Mouse (Mus musculus) embryonic facial prominence, embryonic 11.5 days (tissue): ENCODE results near the gene Cers3. TPM values are rescaled to one million over a fixed set of nuclear protein-coding genes. Genes with fewer than 3 reads are reported as not detected.

Source experiments
- ATAC-seq: fragments of 200-750 bp; cut with Nextera tagmentation; replicated peaks from 2 replicates; pipeline ENCODE4 v1.8.0; 2017; ENCODE audit warnings: low read depth; ENCODE audit not compliant: insufficient number of reproducible peaks, low FRiP score, low TSS enrichment
- DNase-seq: peaks from one replicate; pipeline ENCODE4 v3.0.0-alpha.2; 2015; ENCODE audit warnings: low spot score
- H3K27ac ChIP-seq: fragments of 300-500 bp; sonication (generic); replicated peaks from 2 replicates; pipeline ENCODE4 v1.5.1; 2014; ENCODE audit warnings: mild to moderate bottlenecking, low read depth, low read length, control low read depth
- H3K27me3 ChIP-seq: fragments of 300-500 bp; sonication (generic); 2 replicates; pipeline ENCODE4 v1.6.1; 2014; ENCODE audit warnings: mild to moderate bottlenecking, low read length, moderate library complexity, mixed read lengths; ENCODE audit not compliant: control insufficient read depth, insufficient read depth
- H3K36me3 ChIP-seq: fragments of 300-500 bp; sonication (generic); replicated peaks from 2 replicates; pipeline ENCODE4 v1.6.1; 2014; ENCODE audit warnings: low read depth, mild to moderate bottlenecking, low read length, moderate library complexity, mixed read lengths; ENCODE audit not compliant: control insufficient read depth, insufficient read depth
- H3K4me1 ChIP-seq: fragments of 300-500 bp; sonication (generic); 2 replicates; pipeline ENCODE4 v1.6.1; 2014; ENCODE audit warnings: low read length, mixed read lengths; ENCODE audit not compliant: control insufficient read depth, insufficient read depth
- H3K4me2 ChIP-seq: fragments of 300-500 bp; sonication (generic); 2 replicates; pipeline ENCODE4 v1.6.1; 2014; ENCODE audit warnings: low read depth, mild to moderate bottlenecking, control low read depth, low read length, moderate library complexity
- H3K4me3 ChIP-seq: fragments of 300-500 bp; sonication (generic); 2 replicates; pipeline ENCODE4 v1.5.1; 2014; ENCODE audit warnings: low read depth, low read length, control low read depth
- H3K9ac ChIP-seq: fragments of 300-500 bp; sonication (generic); replicated peaks from 2 replicates; pipeline ENCODE4 v1.6.1; 2014; ENCODE audit warnings: mild to moderate bottlenecking, control low read depth, low read length
- H3K9me3 ChIP-seq: fragments of 300-500 bp; sonication (generic); replicated peaks from 2 replicates; pipeline ENCODE4 v1.6.1; 2016; ENCODE audit warnings: mild to moderate bottlenecking, low read length, inconsistent platforms, mixed read lengths; ENCODE audit not compliant: control insufficient read depth
- whole genome bisulfite sequencing: fragments of 180-500 bp; shearing (Covaris S2); extraction: QIAGEN DNeasy Blood & Tissue Kit; methylation state at CpG from one replicate; pipeline ENCODE4 v1.1.7; 2014; 5-methylcytosine and 5-hydroxymethylcytosine counted together
- polyA plus RNA-seq: library from polyadenylated mRNA; unstranded; fragments of >200 nt; fragmentation: Nextera tagmentation; extraction: Ambion mirVana; gene quantifications from 2 replicates; pipeline ENCODE4 v1.2.1, GENCODE M21; 2014

The Cers3 gene
- 1.8 and 3.3 TPM in 2 replicates for polyA plus RNA-seq

- Histone ChIP-seq H3K27ac (no peak within 1 kb of the TSS), H3K4me3 (no peak within 1 kb of the TSS), H3K4me2 (no peak within 1 kb of the TSS), H3K27me3 (no peaks in the 10 kb centered on the region), H3K9me3 (no peaks in the 10 kb centered on the region), H3K4me1 (no peaks in the 10 kb centered on the region), H3K9ac (no peak within 1 kb of the TSS), H3K36me3 (no peaks in the 10 kb centered on the region)
- no peak for DNase-seq
- WGBS, result 67% methylated on average over 9 of the region's 9 CpGs
- ATAC-seq, result no peak
Observed at GRCm38 (mm10) chr7:66743377-66743781, at the start of gene Cers3. Cers3 (plus strand) TSS chr7:66743504.

GRCm38 (mm10) chr7:66694467-66694866 is 48.8 kb upstream of the Cers3 start:
- H3K9me3 ChIP-seq, result no peaks in the 10 kb centered on the region
- no peaks in the 10 kb centered on the region for H3K36me3 ChIP-seq
- no peaks in the 10 kb centered on the region for H3K4me1 ChIP-seq
- no peak overlapping the region for H3K4me2 ChIP-seq
- H3K27me3 ChIP-seq, result no peaks in the 10 kb centered on the region
- no peak overlapping the region for H3K27ac ChIP-seq
- ATAC-seq (no peak), DNase-seq (no peak)
- 80% methylated on average over 7 of the region's 7 CpGs for WGBS
- no peak overlapping the region for H3K9ac ChIP-seq
- H3K4me3 ChIP-seq, result no peak overlapping the region

- Histone ChIP-seq H3K9ac (no peak overlapping the region), H3K36me3 (no peaks in the 10 kb centered on the region), H3K9me3 (no peaks in the 10 kb centered on the region), H3K27me3 (no peaks in the 10 kb centered on the region), H3K27ac (no peak overlapping the region), H3K4me2 (no peak overlapping the region), H3K4me3 (no peak overlapping the region), H3K4me1 (no peaks in the 10 kb centered on the region)
- DNase-seq (no peak), ATAC-seq (no peak)
- 88% methylated on average over 7 of the region's 7 CpGs for WGBS
Observed at GRCm38 (mm10) chr7:66702721-66703120, 40.6 kb upstream of the Cers3 start.

- Histone ChIP-seq H3K4me3 (no peak overlapping the region), H3K36me3 (no peaks in the 10 kb centered on the region), H3K9me3 (no peaks in the 10 kb centered on the region), H3K27me3 (no peaks in the 10 kb centered on the region), H3K4me1 (no peaks in the 10 kb centered on the region), H3K4me2 (no peak overlapping the region), H3K9ac (no peak overlapping the region), H3K27ac (no peak overlapping the region)
- 91% methylated on average over 3 of the region's 3 CpGs for WGBS
- ATAC-seq (no peak), DNase-seq (no peak)
Observed at GRCm38 (mm10) chr7:66704631-66705030, 38.7 kb upstream of the Cers3 start.

GRCm38 (mm10) chr7:66711166-66711565 is 32.1 kb upstream of the Cers3 start:
- H3K4me2 ChIP-seq, result no peak overlapping the region
- ATAC-seq (no peak), DNase-seq (peak; percentile 10)
- no peaks in the 10 kb centered on the region; the same call in 1 of the 2 replicates for H3K36me3 ChIP-seq
- no peaks in the 10 kb centered on the region for H3K4me1 ChIP-seq
- WGBS, result 80% methylated on average over 2 of the region's 2 CpGs
- H3K4me3 ChIP-seq, result no peak overlapping the region
- no peak overlapping the region for H3K9ac ChIP-seq
- no peaks in the 10 kb centered on the region for H3K9me3 ChIP-seq
- H3K27me3 ChIP-seq, result no peaks in the 10 kb centered on the region
- no peak overlapping the region for H3K27ac ChIP-seq

- 81% methylated on average over 4 of the region's 4 CpGs for WGBS
- no peak overlapping the region for H3K4me2 ChIP-seq
- no peaks in the 10 kb centered on the region for H3K9me3 ChIP-seq
- H3K27me3 ChIP-seq, result no peaks in the 10 kb centered on the region
- no peaks in the 10 kb centered on the region for H3K4me1 ChIP-seq
- no peak for ATAC-seq
- no peak overlapping the region for H3K9ac ChIP-seq
- H3K4me3 ChIP-seq, result no peak overlapping the region
- H3K27ac ChIP-seq, result no peak overlapping the region
- DNase-seq, result no peak
- H3K36me3 ChIP-seq, result no peaks in the 10 kb centered on the region
Observed at GRCm38 (mm10) chr7:66724514-66724913, 18.8 kb upstream of the Cers3 start.

GRCm38 (mm10) chr7:66724954-66725353 is 18.4 kb upstream of the Cers3 start:
- H3K27ac ChIP-seq, result no peak overlapping the region
- no peaks in the 10 kb centered on the region for H3K4me1 ChIP-seq
- DNase-seq (no peak), ATAC-seq (no peak)
- no peak overlapping the region for H3K4me3 ChIP-seq
- H3K4me2 ChIP-seq, result no peak overlapping the region
- no peaks in the 10 kb centered on the region for H3K9me3 ChIP-seq
- WGBS, result 83% methylated on average over 6 of the region's 6 CpGs
- no peaks in the 10 kb centered on the region for H3K36me3 ChIP-seq
- no peaks in the 10 kb centered on the region for H3K27me3 ChIP-seq
- no peak overlapping the region for H3K9ac ChIP-seq

GRCm38 (mm10) chr7:66728072-66728471 is 15.2 kb upstream of the Cers3 start:
- ATAC-seq, result no peak
- Histone ChIP-seq H3K4me2 (no peak overlapping the region), H3K36me3 (no peaks in the 10 kb centered on the region), H3K27me3 (no peaks in the 10 kb centered on the region), H3K9me3 (no peaks in the 10 kb centered on the region), H3K4me1 (no peaks in the 10 kb centered on the region), H3K9ac (no peak overlapping the region), H3K27ac (no peak overlapping the region), H3K4me3 (no peak overlapping the region)
- 94% methylated on average over 6 of the region's 6 CpGs for WGBS
- DNase-seq, result no peak
